Comparison of ENCODE assay signal across 19 mouse cellular contexts in genomic region chr2:143709979-143710378, GRCm38 (mm10).
"Had no signal": no experiment of that assay in that cellular context is flagged by ENCODE, and none has a peak within 500 bp of the region (broad histone marks: within the 10 kb centered on the region; RNA-seq: fewer than 3 reads in every experiment).

No protein-coding gene starts in this region.

- H3K9ac ChIP-seq: lung, embryonic 15.5 days; midbrain, embryonic 13.5 days; neural tube, embryonic 13.5 days; neural tube, embryonic 15.5 days; stomach, embryonic 15.5 days had no signal

- H3K9me3 ChIP-seq: lung, embryonic 15.5 days; midbrain, embryonic 13.5 days; neural tube, embryonic 13.5 days; neural tube, embryonic 15.5 days; stomach, embryonic 15.5 days had no signal

- H3K4me2 ChIP-seq: lung, embryonic 15.5 days; midbrain, embryonic 11.5 days; midbrain, embryonic 13.5 days; neural tube, embryonic 13.5 days; neural tube, embryonic 15.5 days; stomach, embryonic 15.5 days had no signal

- ATAC-seq: lung, postnatal 0 days; midbrain, embryonic 13.5 days; midbrain, embryonic 16.5 days had no signal

- H3K4me3 ChIP-seq: lung, embryonic 15.5 days; megakaryocyte, embryonic 14.5 days; midbrain, embryonic 13.5 days; myocyte; neural tube, embryonic 13.5 days; neural tube, embryonic 15.5 days; stomach, embryonic 15.5 days had no signal

- H3K27ac ChIP-seq: lung, embryonic 15.5 days; macrophage; midbrain, embryonic 13.5 days; neural tube, embryonic 13.5 days; neural tube, embryonic 15.5 days; stomach, embryonic 15.5 days; stomach, postnatal 0 days had no signal

- DNase-seq: lung, adult 2 months; lung, postnatal 14 days; lung, postnatal 36 days; right cerebral cortex, postnatal 14 days; thymus, adult 2 months; thymus, postnatal 25 days; thymus, postnatal 4 days had no signal

- H3K4me1 ChIP-seq: lung, embryonic 15.5 days; megakaryocyte, embryonic 14.5 days; neural tube, embryonic 15.5 days; stomach, embryonic 15.5 days had no signal

- H3K36me3 ChIP-seq: lung, embryonic 15.5 days; midbrain, embryonic 13.5 days; neural tube, embryonic 13.5 days; neural tube, embryonic 15.5 days; stomach, embryonic 15.5 days had no signal

- H3K27me3 ChIP-seq: lung, embryonic 15.5 days; megakaryocyte, embryonic 14.5 days; midbrain, embryonic 13.5 days; neural tube, embryonic 13.5 days; neural tube, embryonic 15.5 days; stomach, embryonic 15.5 days had no signal
